Mouse (Mus musculus) left cerebral cortex, adult 2 months (tissue): ENCODE measurements around the gene Marc2. TPM values are rescaled to one million over a fixed set of nuclear protein-coding genes. Genes with fewer than 3 reads are reported as not detected.
A peak's percentile ranks its signal among the peaks of the same experiment; 100 is the strongest.

Source experiments
- DNase-seq, 2 experiments: peaks; one replicate each; pipeline ENCODE4 v3.0.0; 2021 to 2022; ENCODE audit warnings: low spot score in 2 of 2, mixed read lengths in 1 of 2; ENCODE audit errors: extremely low spot score in 1 of 2
- H3K27ac ChIP-seq: fragments of 200-600 bp; 2 replicates; pipeline ENCODE4 v1.8.1; 2022
- H3K4me3 ChIP-seq: fragments of 200-600 bp; 2 replicates; pipeline ENCODE4 v1.8.1; 2022
- CTCF ChIP-seq: fragments of 200-600 bp; IDR thresholded peaks from 2 replicates; pipeline ENCODE4 v1.8.1; 2022; ENCODE audit warnings: antibody characterized with exemption, mild to moderate bottlenecking, moderate library complexity
- intact Hi-C: fragments of 180-260 bp; cut with DNase I; formaldehyde crosslinking; loops from one replicate; pipeline ENCODE4 v1.15.1; 2025
- total RNA-seq, 2 experiments: library from RNA; stranded (reverse); gene quantifications; 2 replicates each; pipeline ENCODE4 v1.2.3; 2021

Marc2 gene
- total RNA-seq, 2 experiments from 2014 or later: 167 to 177 TPM

DNA sequence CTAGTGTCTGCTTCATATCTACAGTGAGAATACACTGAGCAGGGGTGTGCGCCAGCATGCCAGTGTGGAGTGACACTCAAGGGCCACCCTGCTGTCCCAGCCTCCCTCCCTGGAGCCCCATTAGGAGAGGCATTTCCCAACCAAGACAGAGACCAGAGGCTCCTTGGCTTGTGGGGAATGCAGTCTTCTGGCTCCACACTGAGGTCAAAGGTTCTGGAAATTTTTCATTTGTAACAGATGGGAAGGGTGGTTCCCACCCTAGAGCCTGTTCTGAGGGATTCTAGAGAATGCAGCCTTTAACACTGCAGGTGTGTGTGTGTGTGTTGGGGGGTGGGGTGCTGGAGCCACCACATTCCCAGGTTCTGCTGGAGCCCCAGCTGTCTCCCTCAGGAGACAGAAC, 25.3 kb upstream of the Marc2 start:
- no peak overlapping the region for H3K27ac ChIP-seq
- H3K4me3 ChIP-seq: no peak overlapping the region
- no peak for TF ChIP-seq CTCF
- no peak for DNase-seq
- intact Hi-C loops: no loop called here

- TF ChIP-seq CTCF: no peak
- no peak overlapping the region for H3K4me3 ChIP-seq
- intact Hi-C loops: no loop called here
- H3K27ac ChIP-seq: peak overlapping the region; percentile 38; the same call in 1 of the 2 replicates
- no peak for DNase-seq
Observed at GRCm38 (mm10) chr1:184870646-184871385, 24.6 kb upstream of the Marc2 start.

DNA sequence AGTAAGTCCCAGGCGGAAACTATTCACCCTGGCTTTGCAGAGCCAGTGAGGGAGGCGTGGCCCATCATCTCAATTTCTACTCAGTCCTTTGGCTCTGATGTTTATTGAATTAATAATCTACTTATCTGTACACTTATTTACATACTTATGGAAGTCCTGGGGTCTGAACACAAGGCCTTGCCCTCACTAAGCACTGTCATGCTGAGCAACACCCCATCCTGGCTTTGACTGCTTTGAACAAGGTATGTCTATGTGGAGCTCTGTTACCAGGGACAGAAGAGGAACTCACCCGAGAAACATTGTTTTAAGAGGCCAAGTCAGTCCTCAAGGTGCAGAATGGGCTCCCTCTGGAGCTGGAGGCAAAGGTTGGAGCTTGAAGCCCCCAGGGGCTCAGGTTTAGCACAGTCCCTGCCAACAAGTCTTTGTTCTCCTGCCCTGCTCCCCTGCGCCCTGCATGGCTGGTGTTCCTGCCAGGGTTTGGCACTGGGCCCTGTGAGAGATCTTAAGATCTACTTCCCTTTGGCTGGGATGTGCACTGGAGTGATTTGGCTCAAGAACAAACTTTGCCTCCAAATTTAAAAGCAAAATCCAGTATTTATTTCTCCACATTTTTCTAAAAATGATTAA, 23.8 kb upstream of the Marc2 start:
- H3K27ac ChIP-seq: peak overlapping the region; percentile 38; the same call in 1 of the 2 replicates
- DNase-seq: no peak
- intact Hi-C loops: no loop called here
- no peak for TF ChIP-seq CTCF
- H3K4me3 ChIP-seq: no peak overlapping the region

- DNase-seq: no peak
- intact Hi-C loops: no loop called here
- TF ChIP-seq CTCF: no peak
- no peak overlapping the region for H3K27ac ChIP-seq
- no peak overlapping the region for H3K4me3 ChIP-seq
Observed at GRCm38 (mm10) chr1:184867640-184868120, 21.4 kb upstream of the Marc2 start.

DNA sequence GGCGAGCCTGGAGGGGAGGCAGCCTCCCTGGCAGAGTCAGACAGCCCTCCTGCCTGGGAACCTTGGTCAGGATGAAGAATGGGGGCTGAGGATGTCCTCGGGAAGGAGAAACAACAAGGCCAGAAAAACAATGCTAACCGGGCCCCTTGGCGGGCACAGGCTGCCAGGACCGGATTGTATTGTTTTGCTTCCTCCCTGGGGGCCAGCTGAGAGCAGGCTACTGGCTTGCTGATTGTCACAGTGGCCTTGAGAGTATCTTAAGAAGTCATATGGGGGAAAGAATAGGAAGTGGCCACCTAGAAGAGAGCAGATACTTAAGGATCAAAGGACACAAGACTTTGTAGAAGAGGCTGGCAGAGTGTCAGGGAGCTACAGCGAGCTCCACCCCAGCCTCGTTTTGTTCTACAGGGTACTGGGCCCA, 18.1 kb upstream of the Marc2 start:
- Histone ChIP-seq H3K4me3 (no peak overlapping the region), H3K27ac (no peak overlapping the region)
- TF ChIP-seq CTCF: no peak
- no peak for DNase-seq
- intact Hi-C loops: no loop called here

DNA sequence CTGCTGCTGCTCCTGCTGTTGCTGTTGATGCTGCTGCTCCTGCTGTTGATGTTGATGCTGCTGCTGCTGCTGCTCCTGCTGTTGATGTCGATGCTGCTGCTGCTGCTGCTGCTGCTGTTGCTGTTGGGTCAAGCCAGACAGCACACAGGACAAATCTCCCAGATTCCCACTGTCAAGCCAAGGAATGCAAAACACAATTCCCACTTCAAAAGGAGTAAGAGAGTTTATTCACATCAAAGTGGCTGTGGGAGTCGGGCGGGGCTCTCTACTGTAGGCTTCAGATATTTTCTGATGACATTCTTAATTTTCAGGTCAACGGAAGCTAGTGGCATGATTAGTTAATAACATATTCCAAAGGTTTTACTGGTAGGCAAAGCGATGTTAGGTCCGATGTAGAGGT, 16.4 kb upstream of the Marc2 start:
- H3K27ac ChIP-seq: no peak overlapping the region
- DNase-seq: no peak
- no peak overlapping the region for H3K4me3 ChIP-seq
- intact Hi-C loops: no loop called here
- no peak for TF ChIP-seq CTCF

GRCm38 (mm10) chr1:184861551-184861950, 15.3 kb upstream of the Marc2 start:
- intact Hi-C loops: no loop called here
- TF ChIP-seq CTCF: no peak
- no peak overlapping the region for H3K27ac ChIP-seq
- no peak for DNase-seq
- H3K4me3 ChIP-seq: no peak overlapping the region

- no peak for TF ChIP-seq CTCF
- no peak for DNase-seq
- intact Hi-C loops: no loop called here
- Histone ChIP-seq H3K27ac (no peak overlapping the region), H3K4me3 (no peak overlapping the region)
Observed at GRCm38 (mm10) chr1:184860276-184860675, 14.0 kb upstream of the Marc2 start.

DNA sequence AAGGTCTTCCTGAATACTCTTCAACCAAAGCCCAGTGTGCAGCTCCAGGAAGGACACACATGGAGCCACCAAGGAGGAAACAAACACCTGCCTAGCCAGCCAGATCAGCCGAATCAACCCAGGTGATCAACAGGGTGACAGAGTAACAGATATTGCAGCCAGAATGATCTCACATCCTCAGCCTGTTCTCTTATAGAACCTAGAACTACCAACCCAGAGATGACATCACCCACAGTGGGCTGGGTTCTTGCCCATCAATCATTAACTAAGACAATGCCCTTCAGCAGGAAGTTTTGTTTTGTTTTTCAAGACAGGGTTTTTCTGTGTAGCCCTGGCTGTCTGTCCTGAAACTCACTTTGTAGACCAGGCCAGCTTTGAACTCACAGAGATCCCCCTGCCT, 12.0 kb upstream of the Marc2 start:
- DNase-seq: no peak
- no peak overlapping the region for H3K4me3 ChIP-seq
- H3K27ac ChIP-seq: no peak overlapping the region
- TF ChIP-seq CTCF: no peak
- intact Hi-C loops: no loop called here

DNA sequence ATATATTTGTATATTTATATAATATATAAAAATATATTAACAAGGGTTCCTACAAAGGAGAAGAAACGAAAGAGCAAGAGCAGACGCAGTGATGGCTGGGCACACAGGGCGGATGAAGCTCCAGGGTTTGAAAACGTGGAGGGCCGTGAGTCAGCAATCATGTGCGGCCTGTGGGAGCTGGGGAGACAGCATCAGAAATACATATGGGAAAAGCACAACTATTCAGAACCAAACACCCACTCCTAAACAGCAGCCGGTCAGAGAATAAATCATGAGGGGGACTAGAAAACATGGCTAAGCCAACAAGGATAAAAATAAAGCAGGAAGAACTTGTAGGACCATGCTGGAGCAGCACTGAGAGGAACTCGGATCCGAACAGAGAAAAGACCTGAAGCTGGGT, 11.0 kb upstream of the Marc2 start:
- intact Hi-C loops: loop anchor here (1.0 kb wide), 1 partner anchor 20 kb away; no protein-coding TSS in a partner anchor
- Histone ChIP-seq H3K4me3 (no peak overlapping the region), H3K27ac (no peak overlapping the region; the same call in 1 of the 2 replicates)
- TF ChIP-seq CTCF: no peak
- peak; percentile 22 to 46 for DNase-seq

DNA sequence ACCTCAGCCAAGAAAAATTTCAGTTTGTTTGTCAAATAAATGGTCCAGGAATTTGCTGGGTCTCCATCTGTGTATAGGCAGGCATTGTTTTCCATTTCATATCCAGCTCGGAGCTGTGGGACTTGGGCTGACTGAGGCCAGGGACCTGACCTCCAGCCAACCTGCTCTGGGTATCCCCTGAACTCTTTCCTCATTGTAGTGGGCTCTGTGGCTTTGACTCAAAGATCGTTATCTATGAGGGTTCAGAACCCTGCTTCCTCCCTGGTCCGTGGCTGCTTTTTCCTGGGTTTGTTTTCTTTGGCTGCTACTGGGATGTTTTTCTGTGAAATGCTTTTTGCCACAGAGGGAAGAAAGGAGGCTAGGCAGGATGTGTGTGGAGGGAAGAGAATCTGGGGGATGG, 7.7 kb upstream of the Marc2 start:
- no peak for TF ChIP-seq CTCF
- DNase-seq: no peak
- H3K27ac ChIP-seq: peak overlapping the region; percentile 84
- intact Hi-C loops: loop anchor here (1.0 to 2.0 kb wide), 3 partner anchors 29 to 339 kb away; partner anchors contain the start of gene C130074G19Rik
- no peak overlapping the region for H3K4me3 ChIP-seq

DNA sequence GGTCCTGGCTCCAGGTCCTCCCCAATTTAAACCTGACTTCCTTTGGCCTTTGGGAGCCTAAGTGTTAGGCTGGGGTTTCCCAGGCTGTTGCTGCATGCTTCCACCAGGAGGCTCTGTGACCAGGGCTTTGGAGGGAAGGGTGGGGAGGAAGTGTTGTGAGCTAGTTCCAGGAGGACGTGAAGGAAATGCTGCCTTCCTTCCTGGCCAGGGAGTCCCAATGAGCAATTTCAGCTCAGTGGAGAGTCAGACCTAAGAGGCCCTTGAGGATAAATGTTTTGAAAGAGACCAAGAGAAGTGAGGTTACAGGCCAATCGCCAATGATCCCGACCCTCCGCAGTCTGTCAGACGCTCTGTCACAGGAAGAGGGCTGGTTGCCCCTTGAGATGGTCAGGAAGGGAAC, 7.1 kb upstream of the Marc2 start:
- DNase-seq: peak; percentile 63 to 70
- Histone ChIP-seq H3K27ac (peak overlapping the region; percentile 84), H3K4me3 (peak overlapping the region; percentile 19; the same call in 1 of the 2 replicates)
- TF ChIP-seq CTCF: peak; percentile 86
- intact Hi-C loops: loop anchor here (1.0 to 2.0 kb wide), 3 partner anchors 29 to 340 kb away; partner anchors contain the start of gene C130074G19Rik
